Mouse (Mus musculus): ENCODE results near the gene Suclg2.
"Not testable (repeated sequence)": the region's sequence is repeated elsewhere in the genome, so short reads cannot be mapped to it uniquely, and the experiment has no call there.

The Suclg2 gene

GRCm38 (mm10) chr6:95608123-95608522, 110.5 kb downstream of the Suclg2 start:
- Histone ChIP-seq H3K36me3 (ENCODE audit: insufficient read depth, low read length) (peaks cover 21% of the 10 kb centered on the region), H3K4me3 (replicated peaks; ENCODE audit: low read length) (no peak overlapping the region), H3K4me1 (replicated peaks; ENCODE audit: low read depth, low read length) (no peaks in the 10 kb centered on the region), H3K27me3 (ENCODE audit: insufficient read depth, low read length) (no peaks in the 10 kb centered on the region), H3K9me3 (ENCODE audit: low read length) (no peaks in the 10 kb centered on the region)
- no peak for TF ChIP-seq CTCF (conservative IDR thresholded peaks at IDR 0.05; ENCODE audit: low read length)
- no peak for TF ChIP-seq POU5F1 (IDR thresholded peaks at IDR 0.05; ENCODE audit: borderline replicate concordance, low read length)
- no peak for TF ChIP-seq NANOG (IDR thresholded peaks at IDR 0.05; ENCODE audit: borderline replicate concordance, low read length)

GRCm38 (mm10) chr6:95600731-95601130, 117.9 kb downstream of the Suclg2 start:
- not testable (repeated sequence) for H3K9me3 ChIP-seq (ENCODE audit: low read length); H3K4me3 ChIP-seq (replicated peaks; ENCODE audit: low read length); H3K27me3 ChIP-seq (ENCODE audit: insufficient read depth, low read length); H3K36me3 ChIP-seq (ENCODE audit: insufficient read depth, low read length)
- peaks cover 23% of the 10 kb centered on the region; the same call in 1 of the 2 replicates for H3K4me1 ChIP-seq (replicated peaks; ENCODE audit: low read depth, low read length)

- Histone ChIP-seq H3K36me3 (ENCODE audit: insufficient read depth, low read length) (peaks cover 30% of the 10 kb centered on the region), H3K4me3 (replicated peaks; ENCODE audit: low read length) (no peak overlapping the region), H3K9me3 (ENCODE audit: low read length) (no peaks in the 10 kb centered on the region), H3K27me3 (ENCODE audit: insufficient read depth, low read length) (no peaks in the 10 kb centered on the region), H3K4me1 (replicated peaks; ENCODE audit: low read depth, low read length) (peaks cover 14% of the 10 kb centered on the region; the same call in 1 of the 2 replicates)
- TF ChIP-seq CTCF (conservative IDR thresholded peaks at IDR 0.05; ENCODE audit: low read length) = no peak
- TF ChIP-seq POU5F1 (IDR thresholded peaks at IDR 0.05; ENCODE audit: borderline replicate concordance, low read length) = no peak
- no peak for TF ChIP-seq NANOG (IDR thresholded peaks at IDR 0.05; ENCODE audit: borderline replicate concordance, low read length)
These were observed 121.5 kb downstream of the Suclg2 start for GRCm38 (mm10) chr6:95596766-95597750.

- H3K9me3 ChIP-seq (ENCODE audit: low read length) = no peaks in the 10 kb centered on the region
- no peak for TF ChIP-seq POU5F1 (IDR thresholded peaks at IDR 0.05; ENCODE audit: borderline replicate concordance, low read length)
- TF ChIP-seq CTCF (conservative IDR thresholded peaks at IDR 0.05; ENCODE audit: low read length) = no peak
- no peak for TF ChIP-seq NANOG (IDR thresholded peaks at IDR 0.05; ENCODE audit: borderline replicate concordance, low read length)
- no peak overlapping the region for H3K4me3 ChIP-seq (replicated peaks; ENCODE audit: low read length)
These were observed 122.7 kb downstream of the Suclg2 start for GRCm38 (mm10) chr6:95595852-95596251.

GRCm38 (mm10) chr6:95594239-95594638, 124.4 kb downstream of the Suclg2 start:
- Histone ChIP-seq H3K27me3 (ENCODE audit: insufficient read depth, low read length) (no peaks in the 10 kb centered on the region), H3K4me3 (replicated peaks; ENCODE audit: low read length) (no peak overlapping the region), H3K36me3 (ENCODE audit: insufficient read depth, low read length) (peaks cover 34% of the 10 kb centered on the region), H3K4me1 (replicated peaks; ENCODE audit: low read depth, low read length) (peaks cover 9% of the 10 kb centered on the region; the same call in 1 of the 2 replicates), H3K9me3 (ENCODE audit: low read length) (no peaks in the 10 kb centered on the region)
- TF ChIP-seq NANOG (IDR thresholded peaks at IDR 0.05; ENCODE audit: borderline replicate concordance, low read length) = no peak
- TF ChIP-seq CTCF (conservative IDR thresholded peaks at IDR 0.05; ENCODE audit: low read length) = no peak
- TF ChIP-seq POU5F1 (IDR thresholded peaks at IDR 0.05; ENCODE audit: borderline replicate concordance, low read length) = no peak

More at GRCm38 (mm10) chr6:95595852-95596251, 122.7 kb downstream of the Suclg2 start:
- no peaks in the 10 kb centered on the region for H3K27me3 ChIP-seq (ENCODE audit: insufficient read depth, low read length)
- peaks cover 34% of the 10 kb centered on the region for H3K36me3 ChIP-seq (ENCODE audit: insufficient read depth, low read length)
- H3K4me1 ChIP-seq (replicated peaks; ENCODE audit: low read depth, low read length) = peaks cover 10% of the 10 kb centered on the region; the same call in 1 of the 2 replicates

- TF ChIP-seq CTCF (conservative IDR thresholded peaks at IDR 0.05; ENCODE audit: low read length) (no peak), POU5F1 (IDR thresholded peaks at IDR 0.05; ENCODE audit: borderline replicate concordance, low read length) (no peak), NANOG (IDR thresholded peaks at IDR 0.05; ENCODE audit: borderline replicate concordance, low read length) (no peak)
- Histone ChIP-seq H3K4me1 (replicated peaks; ENCODE audit: low read depth, low read length) (peaks cover 8% of the 10 kb centered on the region; the same call in 1 of the 2 replicates), H3K9me3 (ENCODE audit: low read length) (no peaks in the 10 kb centered on the region), H3K36me3 (ENCODE audit: insufficient read depth, low read length) (peaks cover 41% of the 10 kb centered on the region), H3K4me3 (replicated peaks; ENCODE audit: low read length) (no peak overlapping the region), H3K27me3 (ENCODE audit: insufficient read depth, low read length) (no peaks in the 10 kb centered on the region)
These were observed 126.2 kb downstream of the Suclg2 start for GRCm38 (mm10) chr6:95592396-95592795.

- Histone ChIP-seq H3K36me3 (ENCODE audit: insufficient read depth, low read length) (peaks cover 41% of the 10 kb centered on the region), H3K27me3 (ENCODE audit: insufficient read depth, low read length) (no peaks in the 10 kb centered on the region), H3K4me1 (replicated peaks; ENCODE audit: low read depth, low read length) (no peaks in the 10 kb centered on the region), H3K9me3 (ENCODE audit: low read length) (no peaks in the 10 kb centered on the region), H3K4me3 (replicated peaks; ENCODE audit: low read length) (no peak overlapping the region)
- TF ChIP-seq CTCF (conservative IDR thresholded peaks at IDR 0.05; ENCODE audit: low read length) (no peak), NANOG (IDR thresholded peaks at IDR 0.05; ENCODE audit: borderline replicate concordance, low read length) (no peak), POU5F1 (IDR thresholded peaks at IDR 0.05; ENCODE audit: borderline replicate concordance, low read length) (no peak)
These were observed 128.1 kb downstream of the Suclg2 start for GRCm38 (mm10) chr6:95590463-95590862.

GRCm38 (mm10) chr6:95587108-95587796, 131.3 kb downstream of the Suclg2 start:
- peaks cover 6% of the 10 kb centered on the region for H3K9me3 ChIP-seq (ENCODE audit: low read length)
- no peaks in the 10 kb centered on the region for H3K4me1 ChIP-seq (replicated peaks; ENCODE audit: low read depth, low read length)
- H3K36me3 ChIP-seq (ENCODE audit: insufficient read depth, low read length) = peaks cover 21% of the 10 kb centered on the region
- no peaks in the 10 kb centered on the region for H3K27me3 ChIP-seq (ENCODE audit: insufficient read depth, low read length)
- H3K4me3 ChIP-seq (replicated peaks; ENCODE audit: low read length) = no peak overlapping the region
- TF ChIP-seq CTCF (conservative IDR thresholded peaks at IDR 0.05; ENCODE audit: low read length) (no peak), NANOG (IDR thresholded peaks at IDR 0.05; ENCODE audit: borderline replicate concordance, low read length) (no peak), POU5F1 (IDR thresholded peaks at IDR 0.05; ENCODE audit: borderline replicate concordance, low read length) (no peak)

Measured in E14TG2a.4 (cell line).